17 mouse cellular contexts compared by ENCODE assay signal in the genomic region with DNA sequence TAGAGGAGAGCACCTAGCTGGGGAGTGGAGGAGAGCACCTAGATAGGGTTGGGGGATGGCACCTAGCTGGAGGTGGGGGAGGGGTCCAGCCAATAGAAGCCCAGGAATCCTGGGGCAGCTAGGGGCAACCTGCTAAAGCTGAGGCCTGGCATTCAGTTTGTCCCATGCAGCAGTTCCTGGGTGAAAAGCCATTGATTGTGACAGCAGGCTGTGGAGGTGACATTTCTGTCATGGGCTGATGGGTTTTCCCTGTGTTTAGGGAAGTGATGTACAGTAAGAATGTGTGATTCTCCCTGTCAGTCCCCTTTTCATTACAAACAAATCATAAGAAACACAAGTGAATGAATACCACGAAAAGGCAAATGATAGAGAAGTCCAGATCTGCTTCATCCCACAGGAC.
"Had no signal": no experiment of that assay in that cellular context is flagged by ENCODE, and none has a peak within 500 bp of the region (broad histone marks: within the 10 kb centered on the region; RNA-seq: fewer than 3 reads in every experiment).

No protein-coding gene starts in this region.

- H3K4me3 ChIP-seq: kidney, embryonic 15.5 days; left cerebral cortex, adult 2 months had no signal

- H3K27me3 ChIP-seq: kidney, embryonic 15.5 days had no signal

- DNase-seq: kidney, adult 8-10 months; kidney, postnatal 10 days; kidney, postnatal 36 days; layer of hippocampus, postnatal 36 days; midbrain, embryonic 14.5 days; right cerebral cortex, adult 18-20 months; right cerebral cortex, postnatal 14 days; right cerebral cortex, postnatal 4 days; thymus, adult 2 months; thymus, postnatal 14 days; thymus, postnatal 4 days had no signal

- H3K9ac ChIP-seq: kidney, embryonic 15.5 days; liver, embryonic 14.5 days had no signal

- H3K9me3 ChIP-seq: kidney, embryonic 15.5 days had no signal

- ATAC-seq: intestine, postnatal 0 days had no signal

- H3K4me2 ChIP-seq: kidney, embryonic 15.5 days; midbrain, embryonic 11.5 days had no signal

- H3K27ac ChIP-seq: kidney, embryonic 15.5 days; left cerebral cortex, adult 2 months; liver, embryonic 14.5 days; stomach, postnatal 0 days had no signal
